Mouse (Mus musculus): ENCODE measurements at regions not wholly inside any gene's neighbourhood (a gene's known extent, or its start where the extent isn't known, plus 50 kb on each side); places are given as distances from the start of the nearest gene placed in this dataset.

DNA sequence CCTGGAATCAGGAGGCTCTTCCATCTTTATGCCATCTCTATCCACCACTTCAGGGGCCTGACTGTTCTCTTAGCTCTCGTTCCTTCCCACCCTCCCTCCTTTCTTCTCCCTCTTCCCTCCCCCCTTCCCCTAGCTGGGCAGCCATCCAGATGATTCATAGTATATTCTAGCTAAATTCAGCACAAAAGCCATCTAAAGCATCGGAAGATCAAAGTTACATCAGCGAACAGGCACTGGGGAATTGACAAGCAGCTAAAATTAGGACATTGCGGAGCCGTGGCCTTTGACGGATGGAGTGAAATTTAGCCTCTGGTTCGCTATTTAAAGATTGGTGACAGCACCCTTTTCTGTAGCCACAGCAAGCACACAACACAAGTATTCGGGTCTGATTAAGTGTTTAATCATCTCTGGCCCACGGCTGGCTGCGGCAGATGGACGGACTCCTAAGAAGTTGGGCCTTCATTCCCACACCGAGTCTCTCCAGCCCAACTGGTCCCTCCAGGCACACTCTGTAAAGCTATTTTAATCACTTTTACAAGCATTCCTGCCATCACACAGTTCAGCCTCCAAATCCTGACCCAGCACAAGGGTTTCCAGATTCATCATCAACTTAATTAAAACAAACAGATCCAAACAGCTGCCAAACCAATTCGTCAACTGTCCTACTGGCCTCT is 163.8 kb downstream of the Auh start:
- TF ChIP-seq CTCF (IDR thresholded peaks at IDR 0.05; ENCODE audit: low read depth) (no peak), EP300 (IDR thresholded peaks at IDR 0.05; ENCODE audit: low read depth) (peak; percentile 76; the same call in 1 of the 2 replicates)

Measured in heart, postnatal 0 days (tissue).